Mouse (Mus musculus): ENCODE measurements at regions not wholly inside any gene's neighbourhood (a gene's known extent, or its start where the extent isn't known, plus 50 kb on each side); places are given as distances from the start of the nearest gene placed in this dataset.

DNA sequence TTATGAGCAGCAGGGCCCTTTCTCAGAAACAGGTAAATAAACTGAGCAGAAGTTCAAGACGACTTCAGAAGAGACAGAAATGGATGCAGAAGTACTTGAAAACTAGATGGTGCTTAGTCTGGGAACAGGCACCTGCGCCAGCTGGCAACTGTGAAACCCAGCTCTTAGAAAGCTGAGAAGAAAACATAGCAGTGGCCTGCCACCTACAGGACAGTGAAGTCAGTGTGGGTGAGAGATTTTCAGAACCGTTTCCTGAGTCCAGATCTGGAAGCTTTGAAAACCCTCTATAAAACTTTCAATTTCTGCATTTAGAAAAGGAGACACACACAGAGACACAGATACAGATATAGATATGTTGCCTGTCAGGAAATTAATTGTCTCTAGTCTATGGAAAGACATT, 667.4 kb downstream of the Rapgef2 start:
- no peaks in the 10 kb centered on the region for H3K4me1 ChIP-seq (ENCODE audit: control insufficient read depth in 2 of 2, insufficient read depth in 2 of 2, low read length in 2 of 2, poor library complexity in 1 of 2)
- no peak overlapping the region for H3K9ac ChIP-seq (ENCODE audit: insufficient read depth, low read depth, low read length, poor library complexity, severe bottlenecking)
- in situ Hi-C loops (cut with MboI; ENCODE audit: low sequenced_read_pairs in 2 of 2, unreplicated experiment in 2 of 2): no loop called here
- H3K27ac ChIP-seq (ENCODE audit: insufficient read depth, low read depth, low read length, poor library complexity, severe bottlenecking): no peak overlapping the region
- H3K9me3 ChIP-seq (ENCODE audit: control insufficient read depth, insufficient read depth, low read depth, low read length): no peaks in the 10 kb centered on the region
- H3K36me3 ChIP-seq (ENCODE audit: control insufficient read depth, insufficient read depth, low read length, poor library complexity, severe bottlenecking): no peaks in the 10 kb centered on the region
- TF ChIP-seq HCFC1 (IDR thresholded peaks at IDR 0.05; ENCODE audit: borderline replicate concordance, insufficient read depth, low read length): no peak
- TF ChIP-seq ZC3H11A (IDR thresholded peaks at IDR 0.05; ENCODE audit: borderline replicate concordance, low read depth, low read length): no peak
- TF ChIP-seq MAFK (IDR thresholded peaks at IDR 0.05; ENCODE audit: insufficient read depth, low read depth, low read length): no peak
- no peak for TF ChIP-seq CHD2 (IDR thresholded peaks at IDR 0.05; ENCODE audit: low read depth, low read length)
- TF ChIP-seq ZNF384 (IDR thresholded peaks at IDR 0.05; ENCODE audit: low read depth, low read length): no peak
- DNase-seq (ENCODE audit: low read depth, low spot score): peak; percentile 6
- H3K4me3 ChIP-seq (ENCODE audit: insufficient read depth in 1 of 2, low read depth in 1 of 2, low read length in 2 of 2, poor library complexity in 1 of 2, severe bottlenecking in 1 of 2): no peak overlapping the region

DNA sequence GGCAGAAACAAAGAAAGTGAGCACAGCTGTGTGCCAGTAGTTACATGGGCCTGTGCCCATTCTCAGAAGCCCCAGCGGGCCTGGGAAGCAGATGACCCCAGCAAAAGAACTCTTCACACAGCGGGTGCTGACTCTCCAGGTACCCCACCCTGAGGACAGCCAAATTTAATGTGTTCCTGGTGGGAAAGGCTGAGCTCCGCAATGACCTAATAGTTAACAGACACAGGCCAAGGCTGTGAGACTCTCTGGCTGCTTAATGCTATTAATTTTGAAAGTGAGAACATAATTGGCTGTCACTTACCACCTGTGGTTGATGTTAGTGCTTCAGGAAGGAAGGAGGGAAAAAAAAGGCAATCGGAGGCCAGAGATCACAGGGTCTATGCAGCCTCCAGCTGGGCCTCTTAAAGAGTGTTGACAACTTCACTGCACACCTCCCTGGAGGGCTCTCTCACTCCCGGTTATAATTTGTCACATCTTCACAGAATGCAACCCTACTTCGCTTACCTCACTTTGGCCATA, 691.5 kb downstream of the Rapgef2 start:
- no peak overlapping the region for H3K9ac ChIP-seq (ENCODE audit: insufficient read depth, low read depth, low read length, poor library complexity, severe bottlenecking)
- no peaks in the 10 kb centered on the region for H3K4me1 ChIP-seq (ENCODE audit: control insufficient read depth in 2 of 2, insufficient read depth in 2 of 2, low read length in 2 of 2, poor library complexity in 1 of 2)
- DNase-seq (ENCODE audit: low read depth, low spot score): no peak
- H3K27ac ChIP-seq (ENCODE audit: insufficient read depth, low read depth, low read length, poor library complexity, severe bottlenecking): no peak overlapping the region
- no peaks in the 10 kb centered on the region for H3K36me3 ChIP-seq (ENCODE audit: control insufficient read depth, insufficient read depth, low read length, poor library complexity, severe bottlenecking)
- H3K9me3 ChIP-seq (ENCODE audit: control insufficient read depth, insufficient read depth, low read depth, low read length): no peaks in the 10 kb centered on the region
- H3K4me3 ChIP-seq (ENCODE audit: insufficient read depth in 1 of 2, low read depth in 1 of 2, low read length in 2 of 2, poor library complexity in 1 of 2, severe bottlenecking in 1 of 2): no peak overlapping the region
- in situ Hi-C loops (cut with MboI; ENCODE audit: low sequenced_read_pairs in 2 of 2, unreplicated experiment in 2 of 2): no loop called here
- TF ChIP-seq ZC3H11A (IDR thresholded peaks at IDR 0.05; ENCODE audit: borderline replicate concordance, low read depth, low read length): no peak
- TF ChIP-seq CHD2 (IDR thresholded peaks at IDR 0.05; ENCODE audit: low read depth, low read length): no peak
- no peak for TF ChIP-seq MAFK (IDR thresholded peaks at IDR 0.05; ENCODE audit: insufficient read depth, low read depth, low read length)
- no peak for TF ChIP-seq ZNF384 (IDR thresholded peaks at IDR 0.05; ENCODE audit: low read depth, low read length)
- no peak for TF ChIP-seq HCFC1 (IDR thresholded peaks at IDR 0.05; ENCODE audit: borderline replicate concordance, insufficient read depth, low read length)

DNA sequence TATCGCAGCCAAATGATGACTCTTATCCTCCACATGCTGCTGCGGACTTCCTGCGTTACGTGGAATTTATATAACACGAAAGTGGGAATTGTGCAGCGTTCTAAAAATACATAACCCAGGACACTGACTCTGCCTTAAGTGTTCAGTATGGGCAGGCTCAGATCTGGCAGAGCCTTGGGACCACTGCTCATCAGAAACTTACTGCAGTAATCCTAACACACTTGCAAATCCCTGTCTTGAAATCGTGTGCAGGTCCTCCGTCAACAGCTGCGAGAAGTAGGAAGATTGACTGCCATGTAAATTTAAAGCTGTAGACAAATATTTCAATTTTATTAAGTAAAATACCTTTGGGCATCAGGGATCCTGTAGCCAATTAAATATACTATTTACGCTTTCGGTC, 692.0 kb downstream of the Rapgef2 start:
- Histone ChIP-seq H3K27ac (ENCODE audit: insufficient read depth, low read depth, low read length, poor library complexity, severe bottlenecking) (no peak overlapping the region), H3K4me1 (ENCODE audit: control insufficient read depth in 2 of 2, insufficient read depth in 2 of 2, low read length in 2 of 2, poor library complexity in 1 of 2) (no peaks in the 10 kb centered on the region), H3K9me3 (ENCODE audit: control insufficient read depth, insufficient read depth, low read depth, low read length) (no peaks in the 10 kb centered on the region), H3K9ac (ENCODE audit: insufficient read depth, low read depth, low read length, poor library complexity, severe bottlenecking) (no peak overlapping the region), H3K36me3 (ENCODE audit: control insufficient read depth, insufficient read depth, low read length, poor library complexity, severe bottlenecking) (no peaks in the 10 kb centered on the region), H3K4me3 (ENCODE audit: insufficient read depth in 1 of 2, low read depth in 1 of 2, low read length in 2 of 2, poor library complexity in 1 of 2, severe bottlenecking in 1 of 2) (no peak overlapping the region)
- DNase-seq (ENCODE audit: low read depth, low spot score): no peak
- in situ Hi-C loops (cut with MboI; ENCODE audit: low sequenced_read_pairs in 2 of 2, unreplicated experiment in 2 of 2): no loop called here
- TF ChIP-seq CHD2 (IDR thresholded peaks at IDR 0.05; ENCODE audit: low read depth, low read length): no peak

DNA sequence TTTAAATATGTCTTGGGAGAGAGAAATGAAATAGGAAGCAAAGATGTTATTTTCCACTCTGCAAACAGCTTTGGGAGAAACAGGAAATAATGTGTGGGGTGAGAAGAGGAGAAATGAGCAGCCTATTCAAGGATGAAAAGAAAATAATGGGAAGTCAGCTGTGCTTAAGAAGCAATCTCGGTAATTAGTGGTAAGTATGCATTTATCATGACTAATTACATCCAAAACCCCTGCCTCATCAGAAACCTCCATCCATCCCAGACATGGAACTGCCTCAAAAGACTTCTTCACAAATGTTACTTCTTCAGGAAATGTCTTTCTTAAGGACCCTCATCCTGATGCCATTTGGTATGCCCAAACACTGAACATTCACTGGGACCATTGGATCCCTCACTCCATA, 699.7 kb downstream of the Rapgef2 start:
- Histone ChIP-seq H3K4me1 (ENCODE audit: control insufficient read depth in 2 of 2, insufficient read depth in 2 of 2, low read length in 2 of 2, poor library complexity in 1 of 2) (no peaks in the 10 kb centered on the region), H3K4me3 (ENCODE audit: insufficient read depth in 1 of 2, low read depth in 1 of 2, low read length in 2 of 2, poor library complexity in 1 of 2, severe bottlenecking in 1 of 2) (no peak overlapping the region), H3K27ac (ENCODE audit: insufficient read depth, low read depth, low read length, poor library complexity, severe bottlenecking) (no peak overlapping the region), H3K36me3 (ENCODE audit: control insufficient read depth, insufficient read depth, low read length, poor library complexity, severe bottlenecking) (no peaks in the 10 kb centered on the region), H3K9me3 (ENCODE audit: control insufficient read depth, insufficient read depth, low read depth, low read length) (no peaks in the 10 kb centered on the region), H3K9ac (ENCODE audit: insufficient read depth, low read depth, low read length, poor library complexity, severe bottlenecking) (no peak overlapping the region)
- no peak for TF ChIP-seq ZC3H11A (IDR thresholded peaks at IDR 0.05; ENCODE audit: borderline replicate concordance, low read depth, low read length)
- no peak for TF ChIP-seq HCFC1 (IDR thresholded peaks at IDR 0.05; ENCODE audit: borderline replicate concordance, insufficient read depth, low read length)
- no peak for TF ChIP-seq ZNF384 (IDR thresholded peaks at IDR 0.05; ENCODE audit: low read depth, low read length)
- no peak for TF ChIP-seq CHD2 (IDR thresholded peaks at IDR 0.05; ENCODE audit: low read depth, low read length)
- TF ChIP-seq MAFK (IDR thresholded peaks at IDR 0.05; ENCODE audit: insufficient read depth, low read depth, low read length): no peak
- in situ Hi-C loops (cut with MboI; ENCODE audit: low sequenced_read_pairs in 2 of 2, unreplicated experiment in 2 of 2): no loop called here
- DNase-seq (ENCODE audit: low read depth, low spot score): no peak

DNA sequence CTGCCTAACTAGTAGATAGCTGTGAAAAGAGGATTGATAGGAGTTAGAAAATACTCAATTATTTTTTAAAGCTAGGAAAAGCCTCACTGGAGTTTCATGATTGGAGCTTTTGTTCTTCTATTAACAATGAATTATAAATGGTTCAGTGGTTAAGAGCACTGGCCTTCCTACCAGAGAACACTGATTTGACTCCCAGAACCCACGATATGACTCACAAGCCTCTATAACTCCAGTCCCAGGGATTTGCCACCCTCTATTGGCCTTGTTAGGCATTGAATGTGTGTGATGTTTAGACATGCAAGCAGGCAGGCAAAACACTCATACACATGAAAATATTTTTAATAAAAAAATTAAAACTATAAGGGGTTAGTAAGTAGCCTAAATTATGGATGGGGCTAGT, 704.4 kb downstream of the Rapgef2 start:
- Histone ChIP-seq H3K36me3 (ENCODE audit: control insufficient read depth, insufficient read depth, low read length, poor library complexity, severe bottlenecking) (no peaks in the 10 kb centered on the region), H3K27ac (ENCODE audit: insufficient read depth, low read depth, low read length, poor library complexity, severe bottlenecking) (no peak overlapping the region), H3K4me3 (ENCODE audit: insufficient read depth in 1 of 2, low read depth in 1 of 2, low read length in 2 of 2, poor library complexity in 1 of 2, severe bottlenecking in 1 of 2) (no peak overlapping the region), H3K4me1 (ENCODE audit: control insufficient read depth in 2 of 2, insufficient read depth in 2 of 2, low read length in 2 of 2, poor library complexity in 1 of 2) (no peaks in the 10 kb centered on the region), H3K9me3 (ENCODE audit: control insufficient read depth, insufficient read depth, low read depth, low read length) (no peaks in the 10 kb centered on the region), H3K9ac (ENCODE audit: insufficient read depth, low read depth, low read length, poor library complexity, severe bottlenecking) (no peak overlapping the region)
- in situ Hi-C loops (cut with MboI; ENCODE audit: low sequenced_read_pairs in 2 of 2, unreplicated experiment in 2 of 2): no loop called here
- DNase-seq (ENCODE audit: low read depth, low spot score): no peak
- TF ChIP-seq ZNF384 (IDR thresholded peaks at IDR 0.05; ENCODE audit: low read depth, low read length) (no peak), MAFK (IDR thresholded peaks at IDR 0.05; ENCODE audit: insufficient read depth, low read depth, low read length) (no peak), ZC3H11A (IDR thresholded peaks at IDR 0.05; ENCODE audit: borderline replicate concordance, low read depth, low read length) (no peak), CHD2 (IDR thresholded peaks at IDR 0.05; ENCODE audit: low read depth, low read length) (no peak), HCFC1 (IDR thresholded peaks at IDR 0.05; ENCODE audit: borderline replicate concordance, insufficient read depth, low read length) (no peak)

Data from ES-E14 (cell line).